Mouse (Mus musculus) frontal cortex, adult (tissue): Measurements from ENCODE around the gene Atad2b.
A peak's percentile ranks its signal among the peaks of the same experiment; 100 is the strongest.
"Not testable (repeated sequence)": the region's sequence is repeated elsewhere in the genome, so short reads cannot be mapped to it uniquely, and the experiment has no call there.

Experiments
- ATAC-seq: cut with Nextera tagmentation; 2 replicates; pipeline ENCODE4 v1.9.2; 2017; ENCODE audit warnings: mild to moderate bottlenecking, moderate library complexity, mixed read lengths; ENCODE audit not compliant: low TSS enrichment

The Atad2b gene

GRCm38 (mm10) chr12:4916994-4917804, at the start of gene Atad2b:
Gene Atad2b (plus strand): TSS chr12:4917353.
- ATAC-seq = peak; percentile 92

GRCm38 (mm10) chr12:4868924-4869323, 48.2 kb upstream of the Atad2b start:
- ATAC-seq = no peak

- no peak for ATAC-seq
These were observed 45.9 kb upstream of the Atad2b start for GRCm38 (mm10) chr12:4871260-4871659.

GRCm38 (mm10) chr12:4872273-4872672, 44.9 kb upstream of the Atad2b start:
- no peak for ATAC-seq

GRCm38 (mm10) chr12:4872983-4873477, 44.1 kb upstream of the Atad2b start:
- ATAC-seq = no peak

GRCm38 (mm10) chr12:4873531-4873930, 43.6 kb upstream of the Atad2b start:
- no peak for ATAC-seq

GRCm38 (mm10) chr12:4874161-4874927, 42.8 kb upstream of the Atad2b start, which contains the start of gene Mfsd2b:
Gene Mfsd2b (minus strand): TSS chr12:4874359.
- peak; percentile 66 for ATAC-seq

GRCm38 (mm10) chr12:4875623-4876022, 41.5 kb upstream of the Atad2b start:
- no peak for ATAC-seq

GRCm38 (mm10) chr12:4878296-4878783, 38.8 kb upstream of the Atad2b start:
- ATAC-seq = no peak

- ATAC-seq = no peak
These were observed 38.1 kb upstream of the Atad2b start for GRCm38 (mm10) chr12:4879048-4879447.

GRCm38 (mm10) chr12:4882086-4882485, 35.1 kb upstream of the Atad2b start:
- no peak for ATAC-seq

GRCm38 (mm10) chr12:4885062-4885461, 32.1 kb upstream of the Atad2b start:
- no peak for ATAC-seq

GRCm38 (mm10) chr12:4886581-4886980, 30.6 kb upstream of the Atad2b start:
- not testable (repeated sequence) for ATAC-seq

GRCm38 (mm10) chr12:4888739-4889138, 28.4 kb upstream of the Atad2b start:
- no peak for ATAC-seq

GRCm38 (mm10) chr12:4889251-4889650, 27.9 kb upstream of the Atad2b start:
- ATAC-seq = no peak

- ATAC-seq = no peak
These were observed 27.3 kb upstream of the Atad2b start for GRCm38 (mm10) chr12:4889891-4890290.

GRCm38 (mm10) chr12:4898024-4898423, 19.1 kb upstream of the Atad2b start:
- no peak for ATAC-seq

GRCm38 (mm10) chr12:4905946-4906345, 11.2 kb upstream of the Atad2b start:
- ATAC-seq = no peak

- ATAC-seq = no peak
These were observed 10.7 kb upstream of the Atad2b start for GRCm38 (mm10) chr12:4906476-4906875.

- ATAC-seq = peak; percentile 94
These were observed 9.9 kb upstream of the Atad2b start, which contains the start of gene Ubxn2a for GRCm38 (mm10) chr12:4906951-4907906. Gene Ubxn2a (minus strand): TSS chr12:4907705.

GRCm38 (mm10) chr12:4908391-4908790, 8.8 kb upstream of the Atad2b start:
- no peak for ATAC-seq
